ENCODE assay signal across 16 mouse cellular contexts in the genomic region with DNA sequence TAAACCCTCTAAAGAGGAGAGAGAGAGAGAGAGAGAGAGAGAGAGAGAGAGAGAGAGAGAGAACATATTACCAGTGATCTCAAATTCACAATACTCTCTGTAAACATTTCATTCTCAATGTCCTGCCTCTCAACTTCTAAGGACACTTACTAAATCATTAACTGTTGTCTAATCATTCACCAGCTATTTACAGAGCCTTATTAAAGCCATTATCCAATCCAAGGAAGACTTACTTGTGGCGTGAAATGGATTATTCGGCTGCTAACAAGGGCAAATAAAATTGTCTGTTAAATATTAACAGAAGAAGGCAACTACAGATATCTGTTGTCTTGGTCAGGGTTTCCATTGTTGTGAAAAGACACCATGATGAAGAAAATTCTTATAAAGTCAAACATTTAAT.
"Had no signal": no experiment of that assay in that cellular context is flagged by ENCODE, and none has a peak within 500 bp of the region (broad histone marks: within the 10 kb centered on the region; RNA-seq: fewer than 3 reads in every experiment).

No protein-coding gene starts in this region.

- H3K4me3 ChIP-seq: layer of hippocampus, adult 2 months; limb, embryonic 10.5 days; limb, embryonic 13.5 days; liver, embryonic 15.5 days had no signal

- H3K9me3 ChIP-seq: limb, embryonic 10.5 days; limb, embryonic 13.5 days; liver, embryonic 15.5 days had no signal

- H3K36me3 ChIP-seq: limb, embryonic 10.5 days; limb, embryonic 13.5 days; liver, embryonic 15.5 days had no signal

- ATAC-seq: hindbrain, embryonic 16.5 days had no signal

- H3K27ac ChIP-seq: layer of hippocampus, adult 2 months; limb, embryonic 10.5 days; limb, embryonic 13.5 days; liver, embryonic 15.5 days; stomach, postnatal 0 days had no signal

- H3K4me2 ChIP-seq: limb, embryonic 13.5 days; liver, embryonic 11.5 days; liver, embryonic 15.5 days; midbrain, embryonic 11.5 days had no signal

- H3K9ac ChIP-seq: limb, embryonic 13.5 days; liver, embryonic 15.5 days had no signal

- H3K4me1 ChIP-seq: limb, embryonic 10.5 days; limb, embryonic 13.5 days; liver, embryonic 15.5 days had no signal

- H3K27me3 ChIP-seq: limb, embryonic 13.5 days; liver, embryonic 15.5 days had no signal

- DNase-seq: layer of hippocampus, adult 9-11 months; lung, adult 2 months; lung, postnatal 14 days; lung, postnatal 4 days; midbrain, embryonic 14.5 days; thymus, adult 2 months; thymus, postnatal 14 days; thymus, postnatal 4 days had no signal
